Mouse (Mus musculus) liver, embryonic 14.5 days (tissue): Measurements from ENCODE around the gene Zdhhc13.

Experiments
- CTCF ChIP-seq: IDR thresholded peaks from 2 replicates; pipeline ENCODE4 v1.5.1; 2016; ENCODE audit warnings: antibody characterized with exemption, low read depth, control low read depth
- EP300 ChIP-seq: IDR thresholded peaks from 2 replicates; pipeline ENCODE4 v1.6.1; 2016; ENCODE audit warnings: antibody characterized with exemption, low read depth

DNA sequence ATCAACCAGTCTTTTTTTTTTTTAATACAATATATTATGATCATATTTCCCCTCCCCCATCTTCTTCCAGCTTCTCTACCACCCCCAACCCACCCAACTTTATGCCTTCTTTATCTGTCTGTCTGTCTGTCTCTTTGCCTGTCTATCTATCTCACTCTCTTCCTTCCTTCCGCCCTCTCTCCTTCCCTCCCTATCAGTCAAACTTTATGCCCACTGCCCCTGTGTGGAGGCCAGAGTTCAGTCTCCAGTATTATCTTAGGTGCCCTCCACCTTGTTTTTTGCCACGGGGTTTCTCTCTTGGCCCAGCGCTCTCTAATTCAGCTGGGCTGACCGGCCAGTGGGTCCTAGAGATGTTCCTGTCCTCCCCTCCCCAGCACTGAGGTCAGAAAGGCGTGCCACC is 37.6 kb upstream of the Zdhhc13 start:
- TF ChIP-seq CTCF (no peak), EP300 (no peak)
